In genomic region chr14:121346053-121346452, GRCm38 (mm10) we compare ENCODE assay signal across 8 mouse cellular contexts. TPM values are rescaled to one million over a fixed set of nuclear protein-coding genes. Genes with fewer than 3 reads are reported as not detected.
A peak's percentile ranks its signal among the peaks of the same experiment; 100 is the strongest.
DNase-seq lines count a peak whose midpoint lies in the region; ATAC-seq and TF ChIP-seq lines count a peak whose summit lies in the region.

No protein-coding gene starts in this region.

- no peaks in the 10 kb centered on the region for H3K36me3 ChIP-seq in hindbrain, embryonic 11.5 days (ENCODE audit: control insufficient read depth, insufficient read depth, low read length)
- H3K36me3 ChIP-seq in hindbrain, embryonic 13.5 days: no peaks in the 10 kb centered on the region
- no peaks in the 10 kb centered on the region for H3K36me3 ChIP-seq in liver, postnatal 0 days (replicated peaks; ENCODE audit: insufficient read depth, low read length)

- H3K4me1 ChIP-seq in hindbrain, embryonic 11.5 days (replicated peaks; ENCODE audit: control insufficient read depth, insufficient read depth, low read length): no peaks in the 10 kb centered on the region
- H3K4me1 ChIP-seq in hindbrain, embryonic 13.5 days (replicated peaks): peaks cover 42% of the 10 kb centered on the region
- H3K4me1 ChIP-seq in liver, postnatal 0 days (ENCODE audit: insufficient read depth): peaks cover 37% of the 10 kb centered on the region

- TF ChIP-seq EP300 in liver, postnatal 0 days (IDR thresholded peaks at IDR 0.05; ENCODE audit: low read depth): no peak

- no peak overlapping the region for H3K4me3 ChIP-seq in hindbrain, embryonic 11.5 days (ENCODE audit: low read depth, low read length)
- H3K4me3 ChIP-seq in hindbrain, embryonic 13.5 days: no peak overlapping the region
- no peak overlapping the region for H3K4me3 ChIP-seq in liver, postnatal 0 days (ENCODE audit: low read depth, low read length)

- TF ChIP-seq CTCF in liver, postnatal 0 days (IDR thresholded peaks at IDR 0.05; ENCODE audit: low read depth): peak; percentile 81

- H3K9ac ChIP-seq in hindbrain, embryonic 11.5 days (ENCODE audit: low read depth, low read length): no peak overlapping the region
- H3K9ac ChIP-seq in hindbrain, embryonic 13.5 days: no peak overlapping the region
- H3K9ac ChIP-seq in liver, postnatal 0 days (replicated peaks): no peak overlapping the region

- DNase-seq in hindbrain, embryonic 11.5 days (ENCODE audit: low spot score): peak; percentile 45
- peak; percentile 37 for DNase-seq in CD4-positive helper T cell, adult 2 months (ENCODE audit: low read depth, low spot score)
- DNase-seq in WW6 (ENCODE audit: low read depth, low spot score) (peak; percentile 34), MN1 (ENCODE audit: low spot score) (no peak)
- DNase-seq in liver, postnatal 0 days: peak; percentile 32
- DNase-seq in adrenal gland, postnatal 14 days: no peak
- DNase-seq in layer of hippocampus, adult 8-10 months (ENCODE audit: low spot score in 2 of 2): no peak

- no peaks in the 10 kb centered on the region for H3K9me3 ChIP-seq in hindbrain, embryonic 11.5 days (ENCODE audit: control insufficient read depth, low read length)
- H3K9me3 ChIP-seq in hindbrain, embryonic 13.5 days: no peaks in the 10 kb centered on the region
- no peaks in the 10 kb centered on the region for H3K9me3 ChIP-seq in liver, postnatal 0 days (ENCODE audit: low read length)

- no peak overlapping the region for H3K4me2 ChIP-seq in hindbrain, embryonic 11.5 days (replicated peaks; ENCODE audit: low read depth, low read length)
- H3K4me2 ChIP-seq in hindbrain, embryonic 13.5 days: no peak overlapping the region
- H3K4me2 ChIP-seq in liver, postnatal 0 days (ENCODE audit: low read depth, low read length): 0 out of 2 replicates have a peak overlapping the region, but pooled peaks have one; percentile 14

- H3K27me3 ChIP-seq in hindbrain, embryonic 11.5 days (ENCODE audit: control insufficient read depth, insufficient read depth, low read length): no peaks in the 10 kb centered on the region
- H3K27me3 ChIP-seq in hindbrain, embryonic 13.5 days: no peaks in the 10 kb centered on the region
- H3K27me3 ChIP-seq in liver, postnatal 0 days (ENCODE audit: insufficient read depth, low read length): no peaks in the 10 kb centered on the region

- ATAC-seq in hindbrain, embryonic 11.5 days (ENCODE audit: low FRiP score): peak; percentile 38
- ATAC-seq in hindbrain, embryonic 13.5 days (ENCODE audit: low FRiP score): no peak
- peak; percentile 64 for ATAC-seq in liver, postnatal 0 days

- WGBS in hindbrain, embryonic 11.5 days: 80% methylated on average over 4 of the region's 4 CpGs
- 91% methylated on average over 4 of the region's 4 CpGs for WGBS in hindbrain, embryonic 13.5 days
- 57% methylated on average over 4 of the region's 4 CpGs for WGBS in liver, postnatal 0 days (ENCODE audit: insufficient replicate concordance)

- no peak overlapping the region for H3K27ac ChIP-seq in hindbrain, embryonic 11.5 days (ENCODE audit: low read depth, low read length)
- H3K27ac ChIP-seq in hindbrain, embryonic 13.5 days: no peak overlapping the region
- H3K27ac ChIP-seq in liver, postnatal 0 days (ENCODE audit: low read depth): no peak overlapping the region

RNA-seq across cellular contexts. Expression of gene Stk24, which starts 33.8 kb away (rescaled TPM):
- 33.3 and 37.2 TPM in 2 replicates for polyA plus RNA-seq in hindbrain, embryonic 11.5 days (2014; fragmentation: Nextera tagmentation; extraction: Ambion mirVana)
- 20.2 TPM in 2 replicates for polyA plus RNA-seq in hindbrain, embryonic 13.5 days (2015; fragmentation: Nextera tagmentation; extraction: Ambion mirVana)
- 19.3 and 20.4 TPM in 2 replicates for polyA plus RNA-seq in liver, postnatal 0 days (2015; fragmentation: Nextera tagmentation; extraction: Ambion mirVana)
- total RNA-seq in adrenal gland, postnatal 14 days (2021): 93.2 and 95.8 TPM in 2 replicates
- 10 to 100 TPM; 52.6 to 80.4 (median 63.4) TPM for total RNA-seq in layer of hippocampus, adult 8-10 months (2022)

Comparison
In these comparisons a context has a peak if more than half of its experiments do, and no peak if none do; other contexts are left out.
1. DNase-seq: peak in hindbrain, embryonic 11.5 days (single experiment), CD4-positive helper T cell, adult 2 months (single experiment), WW6 (single experiment) and liver, postnatal 0 days (single experiment); none in adrenal gland, postnatal 14 days (single experiment), MN1 (single experiment) and layer of hippocampus, adult 8-10 months (0 of 2).